Mouse (Mus musculus) testis, adult 2 months (tissue): Measurements from ENCODE around the gene Msl3l2. TPM values are rescaled to one million over a fixed set of nuclear protein-coding genes. Genes with fewer than 3 reads are reported as not detected.

Experiments used
- H3K27ac ChIP-seq: fragments of 200-500 bp; 2 replicates; pipeline ENCODE4 v1.5.1; 2012; ENCODE audit warnings: low read depth, low read length; ENCODE audit not compliant: control insufficient read depth, insufficient read depth
- H3K27me3 ChIP-seq: fragments of 200-500 bp; 2 replicates; pipeline ENCODE4 v1.6.1; 2012; ENCODE audit warnings: mild to moderate bottlenecking, low read length, moderate library complexity; ENCODE audit not compliant: control insufficient read depth, insufficient read depth
- H3K36me3 ChIP-seq: fragments of 200-500 bp; 2 replicates; pipeline ENCODE4 v1.6.1; 2012; ENCODE audit warnings: mild to moderate bottlenecking, low read length; ENCODE audit not compliant: control insufficient read depth, insufficient read depth
- H3K4me1 ChIP-seq: fragments of 200-500 bp; 2 replicates; pipeline ENCODE4 v1.6.1; 2012; ENCODE audit warnings: low read length; ENCODE audit not compliant: control insufficient read depth, insufficient read depth
- H3K4me3 ChIP-seq: fragments of 200-500 bp; 2 replicates; pipeline ENCODE4 v1.5.1; 2012; ENCODE audit warnings: low read depth, mild to moderate bottlenecking, low read length, moderate library complexity, mixed read lengths; ENCODE audit not compliant: control insufficient read depth
- CTCF ChIP-seq: fragments of 200-500 bp; IDR thresholded peaks from 2 replicates; pipeline ENCODE4 v1.5.1; 2012; ENCODE audit warnings: low read depth, mild to moderate bottlenecking, inconsistent platforms, low read length, moderate library complexity; ENCODE audit not compliant: control insufficient read depth, insufficient read depth, insufficient replicate concordance
- POLR2A ChIP-seq: fragments of 200-500 bp; IDR thresholded peaks from 2 replicates; pipeline ENCODE4 v1.6.1; 2012; ENCODE audit warnings: low read depth, mild to moderate bottlenecking, inconsistent platforms, low read length, moderate library complexity; ENCODE audit not compliant: control insufficient read depth
- polyA plus RNA-seq: library from polyadenylated mRNA; depleted of rRNA; stranded (reverse); fragments of >200 nt; gene quantifications from 2 replicates; pipeline ENCODE4 v1.2.3, GENCODE M21; 2012

Msl3l2 gene
- polyA plus RNA-seq, 1 experiment, result 71.3 TPM

GRCm38 (mm10) chr10:56099126-56099525 is 7.6 kb upstream of the Msl3l2 start:
- H3K4me1 ChIP-seq, result no peaks in the 10 kb centered on the region
- TF ChIP-seq CTCF, result no peak
- no peak for TF ChIP-seq POLR2A
- H3K27ac ChIP-seq, result no peak overlapping the region
- no peak overlapping the region for H3K4me3 ChIP-seq
- no peaks in the 10 kb centered on the region for H3K36me3 ChIP-seq
- no peaks in the 10 kb centered on the region for H3K27me3 ChIP-seq

- TF ChIP-seq POLR2A, result no peak
- no peak for TF ChIP-seq CTCF
- Histone ChIP-seq H3K4me1 (no peaks in the 10 kb centered on the region), H3K27ac (no peak overlapping the region), H3K27me3 (no peaks in the 10 kb centered on the region), H3K36me3 (no peaks in the 10 kb centered on the region), H3K4me3 (no peak overlapping the region)
These were observed 6.9 kb upstream of the Msl3l2 start for GRCm38 (mm10) chr10:56099641-56100310.

GRCm38 (mm10) chr10:56106996-56107334 is 248 bp downstream of the Msl3l2 start:
- peak overlapping the region; percentile 90 for H3K27ac ChIP-seq
- no peaks in the 10 kb centered on the region for H3K36me3 ChIP-seq
- peaks cover 5% of the 10 kb centered on the region for H3K4me1 ChIP-seq
- H3K4me3 ChIP-seq, result peak overlapping the region; percentile 87
- no peak for TF ChIP-seq POLR2A
- no peak for TF ChIP-seq CTCF
- no peaks in the 10 kb centered on the region for H3K27me3 ChIP-seq

GRCm38 (mm10) chr10:56114951-56115635 is 8.4 kb downstream of the Msl3l2 start:
- TF ChIP-seq POLR2A, result peak; percentile 45; the same call in 1 of the 2 replicates
- TF ChIP-seq CTCF, result no peak
- Histone ChIP-seq H3K27ac (peak overlapping the region; percentile 97), H3K4me3 (peak overlapping the region; percentile 95), H3K36me3 (no peaks in the 10 kb centered on the region), H3K4me1 (peaks cover 3% of the 10 kb centered on the region), H3K27me3 (no peaks in the 10 kb centered on the region)

GRCm38 (mm10) chr10:56115636-56116180 is 9.0 kb downstream of the Msl3l2 start:
- Histone ChIP-seq H3K4me1 (peaks cover 3% of the 10 kb centered on the region), H3K27me3 (no peaks in the 10 kb centered on the region), H3K4me3 (peak overlapping the region; percentile 95), H3K36me3 (no peaks in the 10 kb centered on the region), H3K27ac (peak overlapping the region; percentile 97)
- TF ChIP-seq POLR2A (no peak), CTCF (no peak)

- Histone ChIP-seq H3K27ac (no peak overlapping the region), H3K36me3 (no peaks in the 10 kb centered on the region), H3K4me1 (no peaks in the 10 kb centered on the region), H3K4me3 (no peak overlapping the region), H3K27me3 (no peaks in the 10 kb centered on the region)
- TF ChIP-seq CTCF (no peak), POLR2A (no peak)
These were observed 20.3 kb downstream of the Msl3l2 start for GRCm38 (mm10) chr10:56126972-56127371.

- Histone ChIP-seq H3K27me3 (no peaks in the 10 kb centered on the region), H3K36me3 (no peaks in the 10 kb centered on the region), H3K27ac (no peak overlapping the region), H3K4me3 (no peak overlapping the region), H3K4me1 (no peaks in the 10 kb centered on the region)
- TF ChIP-seq CTCF (no peak), POLR2A (no peak)
These were observed 22.9 kb downstream of the Msl3l2 start for GRCm38 (mm10) chr10:56129642-56130041.
